Mouse (Mus musculus): ENCODE measurements around the gene Sem1.

- TF ChIP-seq CTCF (IDR thresholded peaks at IDR 0.05; ENCODE audit: extremely low read depth, insufficient read length, insufficient replicate concordance, low read depth, low read length): no peak
- peak; percentile 83 for TF ChIP-seq POLR2A (IDR thresholded peaks at IDR 0.05; ENCODE audit: low read depth, low read length)
Measured at GRCm38 (mm10) chr6:6578304-6579149, at the start of gene Sem1.

All from small intestine, adult 2 months (tissue).